Mouse (Mus musculus) liver, embryonic 13.5 days (tissue): Measurements from ENCODE around the gene Usp45. TPM values are rescaled to one million over a fixed set of nuclear protein-coding genes. Genes with fewer than 3 reads are reported as not detected.
A peak's percentile ranks its signal among the peaks of the same experiment; 100 is the strongest.

Source experiments
- ATAC-seq: fragments of 200-750 bp; cut with Nextera tagmentation; 2 replicates; pipeline ENCODE4 v1.8.0; 2017; ENCODE audit warnings: low read depth, mild to moderate bottlenecking, moderate number of reproducible peaks, moderate library complexity
- DNase-seq: peaks from one replicate; pipeline ENCODE4 v3.0.0; 2022
- H3K27ac ChIP-seq: fragments of 300-500 bp; sonication (generic); 2 replicates; pipeline ENCODE4 v1.5.1; 2015; ENCODE audit warnings: moderate library complexity, mild to moderate bottlenecking, inconsistent platforms
- H3K27me3 ChIP-seq: fragments of 300-500 bp; sonication (generic); 2 replicates; pipeline ENCODE4 v1.6.1; 2015; ENCODE audit warnings: mild to moderate bottlenecking, inconsistent platforms
- H3K36me3 ChIP-seq: fragments of 300-500 bp; sonication (generic); 2 replicates; pipeline ENCODE4 v1.6.1; 2015; ENCODE audit warnings: mild to moderate bottlenecking, inconsistent platforms
- H3K4me1 ChIP-seq: fragments of 300-500 bp; sonication (generic); replicated peaks from 2 replicates; pipeline ENCODE4 v1.6.1; 2015; ENCODE audit warnings: inconsistent platforms
- H3K4me2 ChIP-seq: fragments of 300-500 bp; sonication (generic); 2 replicates; pipeline ENCODE4 v1.6.1; 2015; ENCODE audit warnings: inconsistent platforms, mild to moderate bottlenecking, moderate library complexity
- H3K4me3 ChIP-seq: fragments of 300-500 bp; sonication (generic); replicated peaks from 2 replicates; pipeline ENCODE4 v1.5.1; 2015; ENCODE audit warnings: mild to moderate bottlenecking, inconsistent platforms
- H3K9ac ChIP-seq: fragments of 300-500 bp; sonication (generic); 2 replicates; pipeline ENCODE4 v1.6.1; 2015; ENCODE audit warnings: mild to moderate bottlenecking, inconsistent platforms
- H3K9me3 ChIP-seq: fragments of 300-500 bp; sonication (generic); replicated peaks from 2 replicates; pipeline ENCODE4 v1.6.1; 2016; ENCODE audit warnings: inconsistent platforms
- WGBS: fragments of 180-500 bp; shearing (Covaris S2); methylation state at CpG from one replicate; pipeline ENCODE4 v1.1.7; 2015; ENCODE audit not compliant: insufficient replicate concordance; 5-methylcytosine and 5-hydroxymethylcytosine counted together
- polyA plus RNA-seq: library from polyadenylated mRNA; unstranded; fragments of >200 nt; fragmentation: Nextera tagmentation; extraction: Ambion mirVana; gene quantifications from 2 replicates; pipeline ENCODE4 v1.2.1, GENCODE M21; 2015

Gene Usp45
- polyA plus RNA-seq, 1 experiment from 2014 or later, result 13.6 TPM

GRCm38 (mm10) chr4:21878776-21879175, 111.8 kb downstream of the Usp45 start:
- peak overlapping the region; percentile 76 for H3K4me2 ChIP-seq
- H3K4me1 ChIP-seq, result peaks cover 33% of the 10 kb centered on the region
- ATAC-seq (no peak), DNase-seq (no peak)
- no peaks in the 10 kb centered on the region for H3K27me3 ChIP-seq
- H3K27ac ChIP-seq, result no peak overlapping the region
- 24% methylated on average over 6 of the region's 6 CpGs for WGBS
- H3K36me3 ChIP-seq, result peaks cover 29% of the 10 kb centered on the region
- H3K4me3 ChIP-seq, result peak overlapping the region; percentile 78
- H3K9me3 ChIP-seq, result no peaks in the 10 kb centered on the region
- peak overlapping the region; percentile 77; the same call in 1 of the 2 replicates for H3K9ac ChIP-seq

DNA sequence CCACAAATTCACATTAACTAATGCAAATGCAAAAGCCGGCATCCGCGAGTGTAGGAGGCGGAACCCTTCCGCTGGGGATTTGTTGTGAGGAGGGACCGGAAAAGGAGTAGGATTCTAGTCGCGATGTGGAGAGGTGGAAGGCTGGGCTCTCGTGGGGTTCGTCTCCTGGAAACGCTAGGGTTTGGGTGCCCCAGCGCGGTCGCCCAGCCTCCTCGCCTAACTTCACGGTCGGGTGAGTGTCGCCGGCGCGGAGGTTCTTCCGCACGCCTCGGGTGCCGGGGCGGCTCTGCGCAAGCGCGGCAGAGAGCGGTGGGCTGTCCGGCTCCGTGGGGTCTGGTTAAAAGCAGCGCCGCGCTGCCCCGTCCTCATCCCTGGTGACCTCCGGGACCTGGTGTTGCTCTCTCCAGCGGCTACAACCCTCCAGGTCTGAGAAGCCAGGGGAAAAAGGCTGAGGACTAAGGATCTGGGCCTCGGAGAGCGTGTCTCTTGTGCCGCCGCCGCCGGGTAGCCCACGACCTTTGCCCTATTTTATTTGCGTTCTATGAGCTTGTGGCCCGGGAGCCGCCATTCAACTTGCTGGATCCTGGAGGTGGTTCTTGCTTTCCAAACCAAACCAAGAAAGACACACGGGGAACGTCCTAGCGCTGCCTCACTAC, 112.7 kb downstream of the Usp45 start, which contains the start of gene Coq3:
Coq3 (plus strand) TSS at position 109 of the 656 bp plus-strand sequence.
- H3K27ac ChIP-seq, result peak within 1 kb of the TSS; percentile 92
- peaks cover 21% of the 10 kb centered on the region; the same call in 1 of the 2 replicates for H3K36me3 ChIP-seq
- H3K27me3 ChIP-seq, result no peaks in the 10 kb centered on the region
- no peaks in the 10 kb centered on the region for H3K9me3 ChIP-seq
- peak within 1 kb of the TSS; percentile 77 for H3K9ac ChIP-seq
- WGBS, result under 1% methylated on average over 51 of the region's 51 CpGs
- DNase-seq, result peak; percentile 68
- peaks cover 33% of the 10 kb centered on the region for H3K4me1 ChIP-seq
- H3K4me3 ChIP-seq, result peak within 1 kb of the TSS; percentile 78
- peak within 1 kb of the TSS; percentile 76 for H3K4me2 ChIP-seq
- ATAC-seq, result peak; percentile 88

GRCm38 (mm10) chr4:21882806-21883205, 115.8 kb downstream of the Usp45 start:
- Histone ChIP-seq H3K4me3 (no peak overlapping the region), H3K4me1 (peaks cover 33% of the 10 kb centered on the region), H3K36me3 (peaks cover 6% of the 10 kb centered on the region; the same call in 1 of the 2 replicates), H3K9me3 (no peaks in the 10 kb centered on the region), H3K9ac (no peak overlapping the region), H3K27me3 (no peaks in the 10 kb centered on the region), H3K27ac (no peak overlapping the region), H3K4me2 (no peak overlapping the region)
- DNase-seq, result peak; percentile 17
- ATAC-seq, result peak; percentile 59
- 69% methylated on average over 6 of the region's 6 CpGs for WGBS

DNA sequence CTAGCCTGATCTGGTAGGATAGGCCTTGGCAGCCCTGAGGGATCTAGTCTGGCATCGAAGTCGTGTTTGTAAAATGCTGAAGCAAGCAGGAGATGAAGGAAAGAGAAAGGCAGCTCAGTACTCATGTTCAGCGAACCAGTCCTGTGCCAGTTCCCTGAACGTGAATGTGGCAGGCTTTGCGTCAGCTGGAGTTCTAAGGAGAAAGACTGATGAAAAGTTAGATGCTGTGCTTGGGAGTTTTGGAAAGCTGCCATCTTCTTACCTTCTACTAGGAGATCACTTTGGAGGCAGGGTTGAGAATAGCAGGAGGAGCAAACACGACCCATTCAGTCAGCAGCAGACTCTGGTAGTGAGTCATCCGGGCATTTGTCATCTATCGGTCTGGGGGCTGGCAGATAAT, 118.9 kb downstream of the Usp45 start:
- Histone ChIP-seq H3K9me3 (no peaks in the 10 kb centered on the region), H3K27ac (no peak overlapping the region), H3K4me3 (no peak overlapping the region), H3K4me1 (peaks cover 18% of the 10 kb centered on the region), H3K27me3 (no peaks in the 10 kb centered on the region), H3K9ac (no peak overlapping the region), H3K4me2 (no peak overlapping the region), H3K36me3 (peaks cover 6% of the 10 kb centered on the region; the same call in 1 of the 2 replicates)
- ATAC-seq (no peak), DNase-seq (no peak)
- WGBS, result 79% methylated on average over 8 of the region's 8 CpGs

Other genes starting within 250 kb of the Usp45 start
- gene Prdm13, start 81.2 kb upstream of the Usp45 start, polyA plus RNA-seq, result not detected in 2 replicates
- gene Ccnc, start 39.5 kb upstream of the Usp45 start, polyA plus RNA-seq, result 23.2 and 32.1 TPM in 2 replicates
- 17.5 and 20.9 TPM in 2 replicates for gene Tstd3, start 56 bp downstream of the Usp45 start, polyA plus RNA-seq
- 36.4 and 47.4 TPM in 2 replicates for gene Pnisr, start 80.4 kb downstream of the Usp45 start, polyA plus RNA-seq
- gene Coq3, start 112.5 kb downstream of the Usp45 start, polyA plus RNA-seq, result 11.8 and 12.8 TPM in 2 replicates
- gene Faxc, start 164.2 kb downstream of the Usp45 start, polyA plus RNA-seq, result 0.06 and 0.10 TPM in 2 replicates